In the genomic region with DNA sequence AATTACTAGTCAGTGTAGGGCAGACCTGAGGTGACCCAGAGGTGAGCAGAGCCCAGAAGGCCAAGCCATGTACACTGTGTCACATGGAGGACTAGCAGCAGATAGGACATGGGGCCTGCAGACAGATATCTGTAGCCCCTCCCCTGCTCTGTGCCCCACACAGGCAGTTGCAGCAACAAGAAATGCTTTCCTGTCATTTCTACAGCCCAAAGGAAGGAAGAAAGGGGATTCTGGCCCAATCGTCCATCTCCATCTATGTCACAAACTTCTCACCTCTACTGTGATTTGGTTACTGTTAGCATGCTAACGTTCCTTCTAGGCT, we compare ENCODE assay signal across 9 mouse cellular contexts. TPM values are rescaled to one million over a fixed set of nuclear protein-coding genes. Genes with fewer than 3 reads are reported as not detected.
DNase-seq lines count a peak whose midpoint lies in the region; ATAC-seq and TF ChIP-seq lines count a peak whose summit lies in the region.
"Had no signal": no experiment of that assay in that cellular context is flagged by ENCODE, and none has a peak within 500 bp of the region (broad histone marks: within the 10 kb centered on the region; RNA-seq: fewer than 3 reads in every experiment).

No protein-coding gene starts in this region.

- ATAC-seq in hindbrain, embryonic 11.5 days (ENCODE audit: low FRiP score), result no peak
- ATAC-seq in megakaryocyte progenitor cell, adult 5-6 weeks (replicated peaks; ENCODE audit: poor library complexity), result 0 out of 2 replicates have a peak, but pooled peaks have one; percentile 6
- no peak for ATAC-seq in granulocyte monocyte progenitor cell, adult 5-6 weeks (replicated peaks; ENCODE audit: poor library complexity, severe bottlenecking)

- peak overlapping the region; percentile 99 for H3K27ac ChIP-seq in heart, adult 2 months
- H3K27ac ChIP-seq in hindbrain, embryonic 11.5 days (ENCODE audit: low read depth, low read length), result no peak overlapping the region

- H3K27me3 ChIP-seq in heart, adult 2 months (ENCODE audit: control insufficient read depth, insufficient read depth, low read length), result no peaks in the 10 kb centered on the region
- peaks cover 11% of the 10 kb centered on the region for H3K27me3 ChIP-seq in E14TG2a.4 (ENCODE audit: insufficient read depth, low read length)
- no peaks in the 10 kb centered on the region for H3K27me3 ChIP-seq in hindbrain, embryonic 11.5 days (ENCODE audit: control insufficient read depth, insufficient read depth, low read length)

- H3K9ac ChIP-seq in heart, adult 2 months (ENCODE audit: low read depth, low read length), result no peak overlapping the region
- peak overlapping the region; percentile 90 for H3K9ac ChIP-seq in hindbrain, embryonic 11.5 days (ENCODE audit: low read depth, low read length)

- H3K36me3 ChIP-seq in heart, adult 2 months (ENCODE audit: control insufficient read depth, insufficient read depth, low read length), result peaks cover 9% of the 10 kb centered on the region
- H3K36me3 ChIP-seq in E14TG2a.4 (ENCODE audit: insufficient read depth, low read length), result 0 out of 2 replicates have a peak, but pooled peaks cover 3% of the 10 kb centered on the region
- no peaks in the 10 kb centered on the region for H3K36me3 ChIP-seq in hindbrain, embryonic 11.5 days (ENCODE audit: control insufficient read depth, insufficient read depth, low read length)

- 27% methylated on average over 2 of the region's 2 CpGs for WGBS in heart, adult 2 months
- WGBS in hindbrain, embryonic 11.5 days, result 53% methylated on average over 2 of the region's 2 CpGs

- no peak for TF ChIP-seq POLR2A in heart, adult 2 months (IDR thresholded peaks at IDR 0.05; ENCODE audit: insufficient read depth, low read depth, low read length)

- DNase-seq in heart, adult 2 months, result peak in 1 of 2 experiments; percentile 33
- DNase-seq in heart, postnatal 25 days (ENCODE audit: low spot score), result no peak
- DNase-seq in hindbrain, embryonic 11.5 days (ENCODE audit: low spot score), result no peak
- no peak for DNase-seq in kidney, adult 9 months
- no peak for DNase-seq in kidney, adult 18-20 months

- intact Hi-C loops in heart, adult 2 months (cut with DNase I), result loop anchor here (2.0 to 5.0 kb wide), 2 partner anchors 14 to 264 kb away; a partner anchor contains a TSS
- intact Hi-C loops in heart, postnatal 25 days (cut with DNase I), result loop anchor here (1.0 kb wide), 1 partner anchor 13 kb away; a partner anchor contains a TSS

- H3K4me1 ChIP-seq in heart, adult 2 months (ENCODE audit: control insufficient read depth, insufficient read depth, low read length), result peaks cover 33% of the 10 kb centered on the region
- H3K4me1 ChIP-seq in E14TG2a.4 (replicated peaks; ENCODE audit: low read depth, low read length), result peaks cover 72% of the 10 kb centered on the region
- H3K4me1 ChIP-seq in hindbrain, embryonic 11.5 days (replicated peaks; ENCODE audit: control insufficient read depth, insufficient read depth, low read length), result no peaks in the 10 kb centered on the region

- H3K79me2 ChIP-seq in heart, adult 2 months (replicated peaks; ENCODE audit: control insufficient read depth, insufficient read depth, low read length), result no peaks in the 10 kb centered on the region

- H3K9me3 ChIP-seq in E14TG2a.4 (ENCODE audit: low read length), result no peaks in the 10 kb centered on the region
- no peaks in the 10 kb centered on the region for H3K9me3 ChIP-seq in hindbrain, embryonic 11.5 days (ENCODE audit: control insufficient read depth, low read length)

- no peak for TF ChIP-seq CTCF in heart, adult 2 months (IDR thresholded peaks at IDR 0.05)
- no peak for TF ChIP-seq CTCF in E14TG2a.4 (conservative IDR thresholded peaks at IDR 0.05; ENCODE audit: low read length)

- H3K4me3 ChIP-seq in heart, adult 2 months, result peak overlapping the region; percentile 63; the same call in 1 of the 2 replicates
- H3K4me3 ChIP-seq in E14TG2a.4 (replicated peaks; ENCODE audit: low read length), result peak overlapping the region; percentile 13; the same call in 1 of the 2 replicates
- peak overlapping the region; percentile 68; the same call in 1 of the 2 replicates for H3K4me3 ChIP-seq in hindbrain, embryonic 11.5 days (ENCODE audit: low read depth, low read length)

- no peak for TF ChIP-seq EP300 in heart, adult 2 months (IDR thresholded peaks at IDR 0.05; ENCODE audit: insufficient read depth, low read depth, low read length)

- peak overlapping the region; percentile 67 for H3K4me2 ChIP-seq in hindbrain, embryonic 11.5 days (replicated peaks; ENCODE audit: low read depth, low read length)

RNA-seq across cellular contexts. Expression of a gene that starts 1.1 kb away (rescaled TPM):
- 1 to 10 TPM; 3.5 to 5.5 TPM for total RNA-seq in heart, adult 2 months (2021)
- 5.8 and 6.2 TPM in 2 replicates for polyA plus RNA-seq in heart, adult 2 months (2012; rRNA removed)
- total RNA-seq in heart, postnatal 25 days (2021), result 1 to 10 TPM; 3.8 to 4.1 TPM
- polyA plus RNA-seq in hindbrain, embryonic 11.5 days (2014; fragmentation: Nextera tagmentation; extraction: Ambion mirVana), result 12.3 and 13.5 TPM in 2 replicates
- 5.1 and 5.6 TPM in 2 replicates for total RNA-seq in megakaryocyte progenitor cell, adult 5-6 weeks (2015)
- total RNA-seq in megakaryocyte progenitor cell, adult 5-6 weeks (2017), result 2.5 and 2.9 TPM in 2 replicates
- total RNA-seq in granulocyte monocyte progenitor cell, adult 5-6 weeks (2014; fragmentation: Nextera tagmentation), result 1.8 and 9.5 TPM in 2 replicates
- 4.1 and 9.0 TPM in 2 replicates for total RNA-seq in granulocyte monocyte progenitor cell, adult 5-6 weeks (2017)

RNA-seq across cellular contexts. Expression of a gene that starts 13.8 kb away (rescaled TPM):
- total RNA-seq in heart, adult 2 months (2021), result 10 to 100 TPM; 22.9 TPM
- 18.2 and 23.5 TPM in 2 replicates for polyA plus RNA-seq in heart, adult 2 months (2012; rRNA removed)
- 10 to 100 TPM; 20.0 to 25.3 TPM for total RNA-seq in heart, postnatal 25 days (2021)
- polyA plus RNA-seq in hindbrain, embryonic 11.5 days (2014; fragmentation: Nextera tagmentation; extraction: Ambion mirVana), result 0.95 and 1.1 TPM in 2 replicates
- total RNA-seq in megakaryocyte progenitor cell, adult 5-6 weeks (2015), result 0.10 and 1.2 TPM in 2 replicates
- total RNA-seq in megakaryocyte progenitor cell, adult 5-6 weeks (2017), result 0.33 and 0.88 TPM in 2 replicates
- total RNA-seq in granulocyte monocyte progenitor cell, adult 5-6 weeks (2014; fragmentation: Nextera tagmentation), result 0.23 and 1.9 TPM in 2 replicates
- total RNA-seq in granulocyte monocyte progenitor cell, adult 5-6 weeks (2017), result 0.26 and 0.82 TPM in 2 replicates

RNA-seq across cellular contexts. Expression of a gene that starts 33.9 kb away (rescaled TPM):
- total RNA-seq in heart, adult 2 months (2021), result 10 to 100 TPM; 12.7 to 13.4 TPM
- 8.1 and 13.3 TPM in 2 replicates for polyA plus RNA-seq in heart, adult 2 months (2012; rRNA removed)
- 10 to 100 TPM; 12.0 to 13.5 TPM for total RNA-seq in heart, postnatal 25 days (2021)
- polyA plus RNA-seq in hindbrain, embryonic 11.5 days (2014; fragmentation: Nextera tagmentation; extraction: Ambion mirVana), result 11.0 and 12.3 TPM in 2 replicates
- total RNA-seq in megakaryocyte progenitor cell, adult 5-6 weeks (2015), result 5.8 and 6.1 TPM in 2 replicates
- total RNA-seq in megakaryocyte progenitor cell, adult 5-6 weeks (2017), result 20.5 and 22.7 TPM in 2 replicates
- total RNA-seq in granulocyte monocyte progenitor cell, adult 5-6 weeks (2014; fragmentation: Nextera tagmentation), result 11.8 and 12.6 TPM in 2 replicates
- 16.8 and 17.4 TPM in 2 replicates for total RNA-seq in granulocyte monocyte progenitor cell, adult 5-6 weeks (2017)

RNA-seq across cellular contexts. Expression of a gene that starts 43.2 kb away (rescaled TPM):
- total RNA-seq in heart, adult 2 months (2021), result not detected
- polyA plus RNA-seq in heart, adult 2 months (2012; rRNA removed), result not detected in 2 replicates
- total RNA-seq in heart, postnatal 25 days (2021), result not detected
- polyA plus RNA-seq in hindbrain, embryonic 11.5 days (2014; fragmentation: Nextera tagmentation; extraction: Ambion mirVana), result not detected in 2 replicates
- total RNA-seq in megakaryocyte progenitor cell, adult 5-6 weeks (2015), result not detected in 2 replicates
- not detected in 2 replicates for total RNA-seq in megakaryocyte progenitor cell, adult 5-6 weeks (2017)
- total RNA-seq in granulocyte monocyte progenitor cell, adult 5-6 weeks (2014; fragmentation: Nextera tagmentation), result not detected in 2 replicates
- total RNA-seq in granulocyte monocyte progenitor cell, adult 5-6 weeks (2017), result not detected in 2 replicates
- total RNA-seq: common myeloid progenitor, adult 5-6 weeks had no signal

Comparison
In these comparisons a context has a peak if more than half of its experiments do, and no peak if none do; other contexts are left out.
1. H3K4me3 ChIP-seq: peak in every context shown above with its lines; median percentile 68 in hindbrain, embryonic 11.5 days; 63 in heart, adult 2 months; 13 in E14TG2a.4.
2. RNA of a gene that starts 13.8 kb away (total RNA-seq): 20.0 to 25.3 TPM in heart, postnatal 25 days and 22.9 TPM in heart, adult 2 months; 0.23 to 1.9 TPM in granulocyte monocyte progenitor cell, adult 5-6 weeks and 0.10 to 1.2 TPM in megakaryocyte progenitor cell, adult 5-6 weeks; every median in the first group is over 4 times any median in the second.